In genomic region chr12:100508668-100509067, GRCm38 (mm10) we compare ENCODE assay signal across 16 mouse cellular contexts. TPM values are rescaled to one million over a fixed set of nuclear protein-coding genes. Genes with fewer than 3 reads are reported as not detected.
DNase-seq lines count a peak whose midpoint lies in the region; ATAC-seq and TF ChIP-seq lines count a peak whose summit lies in the region.
"Had no signal": no experiment of that assay in that cellular context is flagged by ENCODE, and none has a peak within 500 bp of the region (broad histone marks: within the 10 kb centered on the region; RNA-seq: fewer than 3 reads in every experiment).

No protein-coding gene starts in this region.

- no peak overlapping the region for H3K4me2 ChIP-seq in heart, embryonic 12.5 days
- no peak overlapping the region for H3K4me2 ChIP-seq in liver, embryonic 15.5 days
- H3K4me2 ChIP-seq: hindbrain, embryonic 14.5 days; midbrain, embryonic 13.5 days had no signal

- H3K27ac ChIP-seq in heart, embryonic 12.5 days (ENCODE audit: poor library complexity, severe bottlenecking): no peak overlapping the region
- peak overlapping the region; percentile 9; the same call in 1 of the 2 replicates for H3K27ac ChIP-seq in thymus, adult 2 months (ENCODE audit: control insufficient read depth, insufficient read depth, low read length)
- peak overlapping the region; percentile 48; the same call in 1 of the 2 replicates for H3K27ac ChIP-seq in liver, embryonic 15.5 days (replicated peaks)
- H3K27ac ChIP-seq: hindbrain, embryonic 14.5 days; midbrain, embryonic 13.5 days; stomach, postnatal 0 days had no signal

- no peak for ATAC-seq in heart, embryonic 12.5 days (ENCODE audit: insufficient number of reproducible peaks, low FRiP score)
- ATAC-seq in liver, embryonic 15.5 days (ENCODE audit: insufficient read depth): peak; percentile 45
- ATAC-seq: midbrain, embryonic 13.5 days had no signal

- intact Hi-C loops in gastrocnemius, postnatal 14 days (cut with DNase I; ENCODE audit: low total_unique reads): no loop called here

- TF ChIP-seq POLR2A in thymus, adult 2 months (IDR thresholded peaks at IDR 0.05; ENCODE audit: control insufficient read depth, extremely low read depth, insufficient read depth, low read length, poor library complexity): no peak

- peaks cover 43% of the 10 kb centered on the region for H3K4me1 ChIP-seq in heart, embryonic 12.5 days (replicated peaks)
- peaks cover 16% of the 10 kb centered on the region for H3K4me1 ChIP-seq in thymus, adult 2 months (replicated peaks; ENCODE audit: control insufficient read depth, insufficient read depth, low read length)
- H3K4me1 ChIP-seq in liver, embryonic 15.5 days (replicated peaks): peaks cover 12% of the 10 kb centered on the region
- H3K4me1 ChIP-seq: midbrain, embryonic 13.5 days had no signal

- H3K27me3 ChIP-seq in heart, embryonic 12.5 days (replicated peaks): no peaks in the 10 kb centered on the region
- no peaks in the 10 kb centered on the region for H3K27me3 ChIP-seq in thymus, adult 2 months (ENCODE audit: control insufficient read depth, insufficient read depth, low read length)
- no peaks in the 10 kb centered on the region for H3K27me3 ChIP-seq in liver, embryonic 15.5 days
- H3K27me3 ChIP-seq: midbrain, embryonic 13.5 days had no signal

- H3K4me3 ChIP-seq in heart, embryonic 12.5 days: no peak overlapping the region
- no peak overlapping the region for H3K4me3 ChIP-seq in thymus, adult 2 months (ENCODE audit: control insufficient read depth, insufficient read depth, low read length)
- no peak overlapping the region for H3K4me3 ChIP-seq in liver, embryonic 15.5 days (replicated peaks)
- H3K4me3 ChIP-seq: midbrain, embryonic 13.5 days had no signal

- DNase-seq in heart, adult 11 months: peak; percentile 98
- DNase-seq in thymus, adult 2 months: no peak
- no peak for DNase-seq in thymus, postnatal 14 days
- DNase-seq in kidney, adult 9 months: no peak
- DNase-seq in gastrocnemius, postnatal 14 days: no peak
- DNase-seq in retina, embryonic 14.5 days (ENCODE audit: low spot score): no peak
- DNase-seq: cerebellum, adult 9-11 months; kidney, adult 2 months; lung, adult 2 months; retina, postnatal 1 day; spleen, adult 18-20 months had no signal

- no peak for TF ChIP-seq CTCF in thymus, adult 2 months (IDR thresholded peaks at IDR 0.05; ENCODE audit: borderline replicate concordance, control insufficient read depth, extremely low read depth, insufficient read depth, low read length, poor library complexity)

- H3K9ac ChIP-seq in heart, embryonic 12.5 days: no peak overlapping the region
- H3K9ac ChIP-seq in liver, embryonic 15.5 days: no peak overlapping the region
- H3K9ac ChIP-seq: hindbrain, embryonic 14.5 days; midbrain, embryonic 13.5 days had no signal

- H3K36me3 ChIP-seq in heart, embryonic 12.5 days: peaks cover 20% of the 10 kb centered on the region
- no peaks in the 10 kb centered on the region for H3K36me3 ChIP-seq in thymus, adult 2 months (ENCODE audit: control insufficient read depth, insufficient read depth, low read length)
- H3K36me3 ChIP-seq in liver, embryonic 15.5 days (replicated peaks): no peaks in the 10 kb centered on the region

- WGBS in heart, embryonic 12.5 days: 63% methylated on average over 5 of the region's 5 CpGs
- 53% methylated on average over 5 of the region's 5 CpGs for WGBS in thymus, adult 2 months
- WGBS in liver, embryonic 15.5 days (ENCODE audit: insufficient replicate concordance): 23% methylated on average over 5 of the region's 5 CpGs

- no peaks in the 10 kb centered on the region for H3K9me3 ChIP-seq in heart, embryonic 12.5 days (replicated peaks)
- H3K9me3 ChIP-seq in liver, embryonic 15.5 days (replicated peaks): no peaks in the 10 kb centered on the region
- H3K9me3 ChIP-seq: midbrain, embryonic 13.5 days had no signal

RNA-seq across cellular contexts. Expression of gene Ttc7b, which starts 12.0 kb away (rescaled TPM):
- polyA plus RNA-seq in heart, embryonic 12.5 days (2016; fragmentation: Nextera tagmentation; extraction: Ambion mirVana): 6.9 and 7.6 TPM in 2 replicates
- polyA plus RNA-seq in thymus, adult 2 months (2012; rRNA removed): 43.1 and 51.7 TPM in 2 replicates
- 1.0 and 2.0 TPM in 2 replicates for polyA plus RNA-seq in liver, embryonic 15.5 days (2015; fragmentation: Nextera tagmentation; extraction: Ambion mirVana)
- total RNA-seq in gastrocnemius, postnatal 14 days (2021): 10 to 100 TPM; 81.8 to 94.3 TPM
